Mouse (Mus musculus): Measurements from ENCODE around the gene Fam25c.

- no peak for TF ChIP-seq CTCF (IDR thresholded peaks at IDR 0.05; ENCODE audit: control insufficient read depth, insufficient read depth, low read length)
- no peak for TF ChIP-seq POLR2A (IDR thresholded peaks at IDR 0.05; ENCODE audit: borderline replicate concordance, control insufficient read depth, low read depth, low read length)
Observed at GRCm38 (mm10) chr14:34382921-34383704, 27.9 kb upstream of the Fam25c start.

Measured in bone marrow, adult 2 months (tissue).